Mouse (Mus musculus) ES-Bruce4 (cell line): ENCODE measurements at regions not wholly inside any gene's neighbourhood (a gene's known extent, or its start where the extent isn't known, plus 50 kb on each side); places are given as distances from the start of the nearest gene placed in this dataset.

ENCODE experiments used
- EP300 ChIP-seq: IDR thresholded peaks from 2 replicates; pipeline ENCODE4 v1.6.1; 2011; ENCODE audit warnings: low read depth, low read length; ENCODE audit not compliant: insufficient read depth
- POLR2A ChIP-seq: IDR thresholded peaks from one replicate; pipeline ENCODE4 v1.8.1; 2011; ENCODE audit warnings: low read length; ENCODE audit not compliant: insufficient read depth

- TF ChIP-seq POLR2A (no peak), EP300 (no peak)
Observed at GRCm38 (mm10) chr8:64379732-64380349, 173.8 kb upstream of the Tll1 start.
